Mouse (Mus musculus) small intestine, adult 2 months (tissue): ENCODE measurements around the gene Krt78.

Experiments
- CTCF ChIP-seq: fragments of 200-500 bp; IDR thresholded peaks from 2 replicates; pipeline ENCODE4 v1.5.1; 2012; ENCODE audit warnings: low read depth, mild to moderate bottlenecking, control low read depth, inconsistent platforms, low read length, moderate library complexity, mixed read lengths; ENCODE audit not compliant: insufficient replicate concordance, insufficient read length; ENCODE audit errors: extremely low read depth
- POLR2A ChIP-seq: fragments of 200-500 bp; IDR thresholded peaks from 2 replicates; pipeline ENCODE4 v1.6.1; 2012; ENCODE audit warnings: low read depth, mild to moderate bottlenecking, control low read depth, inconsistent platforms, low read length, moderate library complexity

GRCm38 (mm10) chr15:101922296-101922695, 31.8 kb downstream of the Krt78 start:
- no peak for TF ChIP-seq CTCF
- no peak for TF ChIP-seq POLR2A
